Mouse (Mus musculus): ENCODE measurements around the gene Tas2r135.

Gene Tas2r135

DNA sequence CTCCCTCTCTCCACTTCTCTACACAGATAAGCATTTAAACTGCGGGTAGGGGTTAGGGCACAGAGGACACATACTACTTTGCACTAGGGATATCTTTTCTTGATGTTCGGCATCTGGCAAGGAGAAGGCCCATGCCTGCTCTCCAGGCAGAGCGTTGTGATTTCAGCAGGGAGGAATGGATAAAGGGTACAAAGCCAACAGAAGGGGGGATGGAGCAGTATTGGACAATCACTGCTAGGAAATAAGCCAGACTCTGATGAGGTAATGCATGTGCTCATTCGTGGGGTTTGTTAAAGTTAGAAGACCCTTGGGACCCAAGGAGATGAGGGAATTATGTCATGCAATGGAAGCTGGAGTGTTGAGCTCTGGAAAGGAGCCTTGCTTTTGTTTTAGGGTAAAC, 30.5 kb upstream of the Tas2r135 start:
- DNase-seq, result no peak

DNA sequence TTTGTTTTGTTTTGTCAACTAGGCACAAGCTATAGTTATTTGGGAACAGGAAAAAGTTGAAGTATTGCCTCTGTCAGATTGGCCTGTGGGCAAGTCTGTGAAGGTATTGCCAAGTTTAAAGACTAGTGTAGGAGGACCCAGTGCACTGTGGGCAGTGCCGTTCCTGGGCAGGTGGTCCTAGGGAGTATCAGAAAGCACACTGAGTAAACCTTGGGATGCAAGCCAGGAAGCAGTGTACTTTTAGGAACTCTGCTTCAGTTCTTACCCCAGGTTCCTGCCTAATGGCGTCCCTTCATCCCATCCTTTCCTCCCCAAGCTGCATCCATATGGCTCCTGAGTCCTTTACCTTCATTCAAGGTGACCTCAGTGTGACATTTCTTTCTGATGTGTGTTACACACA, 30.1 kb upstream of the Tas2r135 start:
- no peak for DNase-seq

DNA sequence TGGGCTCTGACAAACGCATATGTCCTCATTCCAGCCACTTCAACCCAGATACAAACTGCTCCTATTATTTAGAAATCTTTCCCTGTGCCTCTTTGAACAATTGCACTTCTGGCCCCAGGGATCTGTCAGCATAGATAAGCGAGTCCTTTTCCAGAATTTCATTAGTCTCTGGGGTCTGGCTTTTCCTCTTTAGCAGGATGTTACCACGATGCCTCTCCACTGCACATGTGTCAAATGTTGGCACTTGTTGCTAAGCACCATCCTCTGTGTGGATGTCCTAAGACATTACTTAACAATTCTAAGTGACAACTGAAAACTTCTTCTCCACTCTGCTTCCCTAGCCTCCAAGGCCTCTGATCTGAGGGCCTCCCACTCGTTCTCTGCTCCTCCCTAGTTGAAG, 29.2 kb upstream of the Tas2r135 start:
- no peak for DNase-seq

DNA sequence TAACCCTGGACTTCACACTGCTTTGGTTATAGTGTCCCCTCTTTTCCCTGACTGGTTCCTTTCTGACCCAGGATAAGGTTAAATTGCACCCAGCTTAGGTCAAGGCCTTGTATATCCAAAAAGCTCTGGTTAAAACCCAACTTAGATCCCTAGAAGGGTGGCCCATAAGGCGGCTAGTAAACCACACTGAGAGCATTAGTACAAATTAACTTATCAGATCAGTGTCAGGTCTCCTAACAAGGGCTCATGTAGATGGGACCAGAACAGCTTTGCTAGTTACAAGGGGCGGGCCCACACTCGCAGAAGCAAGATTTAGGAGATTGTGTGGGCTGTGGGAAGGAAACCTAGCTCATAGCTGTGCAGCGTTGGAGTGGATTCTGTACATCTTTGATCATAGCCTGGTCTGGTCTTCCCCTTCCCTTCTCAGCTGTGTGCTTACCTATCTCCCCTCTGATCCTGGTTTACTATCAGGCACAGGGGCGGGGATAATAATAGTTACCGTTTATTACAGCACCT, 28.7 kb upstream of the Tas2r135 start:
- no peak for DNase-seq

DNA sequence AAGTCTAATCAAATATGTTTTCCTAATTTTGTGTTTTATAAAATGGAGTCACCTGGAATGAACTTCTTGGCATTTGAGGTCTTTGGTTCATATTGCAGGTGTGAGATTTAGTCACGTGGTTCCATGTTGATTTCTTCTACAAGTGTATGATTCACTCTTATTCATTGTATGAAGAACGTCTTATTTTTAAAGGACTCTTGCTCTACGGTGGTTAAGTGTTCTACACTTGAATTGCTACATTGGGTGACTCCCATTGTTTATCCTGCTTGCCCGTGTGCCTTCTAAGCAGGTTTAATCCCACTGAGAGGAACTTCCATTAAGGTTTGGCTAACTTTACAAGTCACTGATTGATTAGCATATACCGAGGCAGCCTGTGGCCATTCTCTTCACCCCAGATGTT, 28.0 kb upstream of the Tas2r135 start:
- no peak for DNase-seq

DNA sequence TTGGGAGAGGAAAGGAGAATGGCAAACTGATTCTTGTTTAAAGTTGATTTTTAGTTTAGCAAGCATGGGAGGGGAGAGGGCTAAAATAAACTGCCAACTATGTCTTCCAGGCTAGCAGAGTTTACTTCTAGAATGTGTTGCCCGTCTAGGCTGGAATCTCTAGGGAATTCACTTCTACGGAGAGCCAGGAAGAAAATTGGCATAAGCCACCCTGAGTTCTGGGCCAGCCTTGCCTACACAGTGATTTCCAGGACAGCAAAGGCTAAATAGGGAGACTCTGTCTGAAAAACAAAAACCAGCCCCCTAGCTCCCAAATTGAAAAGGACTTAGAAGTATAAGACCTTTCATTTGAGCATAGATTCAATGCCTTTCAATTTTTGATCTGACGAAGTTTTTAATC, 25.7 kb upstream of the Tas2r135 start:
- no peak for DNase-seq

DNA sequence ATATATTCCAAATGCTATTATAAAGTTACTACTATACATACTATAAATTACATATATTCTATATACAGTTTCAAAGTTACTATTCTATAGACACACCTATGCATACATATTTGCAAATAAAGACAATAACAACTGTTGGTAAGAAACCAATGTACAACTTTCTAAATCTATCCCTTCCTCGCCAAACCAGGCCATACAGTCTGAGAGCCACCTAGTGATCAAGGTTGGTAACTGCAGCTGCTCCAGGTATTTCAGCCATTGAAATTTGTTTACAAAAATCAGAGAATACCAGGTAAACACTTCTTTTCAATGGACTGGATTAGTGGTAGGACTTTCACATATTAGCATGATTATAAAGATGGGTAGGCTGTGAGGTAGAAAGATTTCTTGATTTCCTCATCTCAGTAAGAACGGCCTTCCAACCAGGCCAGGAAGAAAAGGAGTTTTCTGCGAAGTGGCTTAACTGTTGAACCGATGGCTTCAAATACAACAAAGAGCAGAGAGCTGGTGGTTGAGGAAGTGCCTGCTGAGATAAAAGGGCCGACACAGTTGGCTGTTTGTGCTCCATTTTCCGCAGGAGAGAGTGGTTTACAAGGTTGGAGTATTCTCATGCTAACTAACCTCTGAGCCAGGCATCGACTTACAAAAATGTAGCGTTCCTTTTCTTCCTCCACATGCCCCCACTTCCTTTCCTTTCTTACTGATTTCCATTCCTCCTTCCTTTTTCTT, 24.7 kb upstream of the Tas2r135 start:
- DNase-seq, result no peak

DNA sequence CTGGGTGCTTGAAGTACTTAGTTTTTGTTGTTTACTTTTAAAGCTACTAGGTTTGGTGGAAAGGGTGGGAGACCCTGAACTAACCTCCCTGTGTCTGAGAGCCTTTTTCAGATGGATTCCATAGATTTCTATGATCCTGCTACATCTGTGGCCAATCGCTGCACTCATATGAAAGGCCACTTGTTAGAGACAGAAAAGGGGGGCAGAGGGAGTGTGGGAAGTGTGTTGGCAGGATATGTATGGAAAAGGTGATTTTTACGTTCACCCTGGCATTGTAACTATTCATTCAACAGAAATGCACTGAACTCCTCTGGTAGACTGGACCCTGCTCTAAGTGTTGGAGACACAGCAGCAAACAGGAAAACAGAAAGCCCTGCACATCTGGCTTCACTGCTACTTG, 24.0 kb upstream of the Tas2r135 start:
- DNase-seq, result no peak

DNA sequence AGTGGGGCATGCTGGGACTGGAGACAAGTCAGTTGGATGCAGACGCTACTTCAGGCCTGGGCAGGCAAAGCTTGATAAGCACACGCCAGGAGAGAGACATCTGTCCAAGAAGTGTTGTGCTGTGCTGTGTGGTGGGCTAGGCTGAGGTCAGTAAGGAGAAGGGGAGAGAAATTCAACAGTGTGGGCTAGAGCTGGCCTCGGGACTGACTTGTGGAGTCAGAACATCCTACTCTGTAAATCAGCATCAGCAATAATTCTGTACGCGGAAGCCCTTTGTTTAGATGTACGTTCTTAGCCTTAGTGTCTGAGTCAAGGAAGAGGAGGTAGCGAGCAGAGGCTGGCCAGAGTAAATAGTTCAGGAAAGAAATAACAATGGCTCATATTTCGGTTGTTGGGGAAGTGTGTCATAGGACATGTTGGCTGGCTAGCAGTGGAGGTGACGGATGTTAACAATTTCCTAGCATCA, 23.3 kb upstream of the Tas2r135 start:
- DNase-seq, result no peak

DNA sequence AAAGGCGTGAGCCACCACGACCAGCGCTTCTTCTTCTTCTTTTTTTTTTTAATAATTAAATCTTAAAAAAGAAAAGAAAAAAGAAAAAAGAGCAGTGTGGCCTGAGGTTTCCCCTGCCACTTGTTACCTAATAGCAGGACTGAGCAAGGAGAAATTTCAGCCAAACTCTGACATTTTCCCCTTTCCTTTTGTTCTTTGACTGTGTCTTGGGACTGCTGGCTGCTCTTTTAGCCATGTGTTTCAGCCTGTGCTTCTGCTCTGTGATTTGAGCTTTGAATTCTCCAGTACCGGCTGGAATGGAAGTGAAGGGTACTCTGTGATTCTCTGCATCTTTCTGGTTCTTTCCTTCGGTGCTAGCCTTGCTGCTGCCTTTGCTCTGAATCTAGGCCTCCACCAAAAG, 21.9 kb upstream of the Tas2r135 start:
- DNase-seq, result no peak

DNA sequence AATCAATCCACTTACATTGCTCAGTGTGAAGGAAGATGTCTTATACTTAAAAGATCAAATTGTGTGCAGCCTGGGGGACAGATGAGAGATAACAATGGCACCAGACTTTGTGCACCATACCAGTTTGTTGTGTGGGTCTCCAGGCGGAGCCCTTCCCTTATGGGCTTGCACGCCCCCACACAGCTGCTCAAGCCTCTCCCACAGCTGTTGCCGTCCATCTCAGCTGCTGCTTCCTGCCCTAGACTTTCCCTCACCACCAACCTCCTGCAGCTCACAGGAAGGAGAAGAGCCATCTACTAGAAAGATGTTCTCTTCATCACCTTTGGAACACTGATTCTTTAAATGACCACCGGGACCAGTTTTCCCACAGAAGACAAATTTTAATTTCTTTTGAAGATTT, 19.6 kb upstream of the Tas2r135 start:
- DNase-seq, result no peak

DNA sequence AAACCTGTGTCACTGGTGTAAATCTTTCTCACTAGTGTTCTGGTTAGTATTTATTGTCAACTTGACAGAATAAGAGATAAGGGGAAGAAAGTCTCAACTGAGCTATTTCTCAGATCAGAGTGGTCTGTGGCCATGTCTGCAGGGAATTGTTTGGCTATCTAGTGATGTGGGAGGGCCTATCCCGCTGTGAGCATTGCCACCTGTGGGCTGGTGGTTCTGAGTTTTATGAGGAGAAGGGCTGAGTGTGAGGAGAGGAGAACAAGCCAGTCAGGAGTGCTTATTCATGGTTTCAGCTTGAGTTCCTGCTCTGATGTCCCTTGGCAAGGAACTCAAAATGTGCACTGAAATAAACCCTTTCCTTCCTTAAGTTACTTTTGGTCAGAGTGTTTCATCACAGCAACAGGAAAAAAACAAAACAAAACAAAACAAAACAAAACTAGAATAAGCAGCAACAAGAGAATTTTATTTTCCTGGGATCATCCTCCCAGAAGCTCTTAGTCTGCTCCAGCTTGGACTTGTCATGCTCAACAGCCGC, 13.4 kb upstream of the Tas2r135 start:
- DNase-seq, result no peak

DNA sequence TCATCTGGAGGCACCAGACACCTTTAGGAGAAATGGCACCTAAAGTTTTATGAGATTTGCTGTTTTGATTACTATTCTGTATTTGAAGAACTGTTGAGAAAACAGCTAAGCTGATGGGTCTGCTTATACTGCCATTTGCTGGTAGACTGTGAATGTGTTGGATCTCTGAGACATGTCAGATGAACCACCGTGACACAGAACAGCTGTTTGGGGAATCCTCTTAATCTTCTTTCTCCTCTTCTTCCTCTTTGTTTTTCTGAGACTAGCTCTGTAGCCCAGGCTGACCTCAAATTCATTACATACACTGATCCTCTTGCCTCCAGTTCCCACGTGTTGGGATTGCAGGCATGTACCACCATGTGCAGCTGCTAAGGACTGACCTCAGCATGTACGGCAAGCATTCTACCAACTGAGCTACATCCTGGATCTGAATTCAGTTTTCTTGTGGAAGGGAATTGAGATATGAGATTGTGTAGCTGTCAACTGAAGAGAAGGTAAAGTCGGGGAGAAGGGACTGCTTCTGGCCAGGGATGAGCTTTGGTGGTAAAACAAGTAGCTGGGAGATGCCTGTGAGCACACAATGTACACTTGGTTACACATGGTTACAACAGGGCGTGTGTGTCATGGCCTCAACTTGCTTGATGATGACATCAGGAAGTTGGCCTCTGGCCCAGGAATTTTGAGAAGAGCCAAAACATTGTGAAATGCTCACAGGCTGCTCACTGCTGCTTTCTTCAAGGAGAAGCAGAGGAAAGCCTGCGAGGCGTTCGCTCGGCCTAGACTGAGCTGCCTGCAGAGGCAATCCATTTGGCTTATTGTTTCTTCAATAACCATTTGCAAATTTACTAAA, 9.0 kb upstream of the Tas2r135 start:
- DNase-seq, result no peak

DNA sequence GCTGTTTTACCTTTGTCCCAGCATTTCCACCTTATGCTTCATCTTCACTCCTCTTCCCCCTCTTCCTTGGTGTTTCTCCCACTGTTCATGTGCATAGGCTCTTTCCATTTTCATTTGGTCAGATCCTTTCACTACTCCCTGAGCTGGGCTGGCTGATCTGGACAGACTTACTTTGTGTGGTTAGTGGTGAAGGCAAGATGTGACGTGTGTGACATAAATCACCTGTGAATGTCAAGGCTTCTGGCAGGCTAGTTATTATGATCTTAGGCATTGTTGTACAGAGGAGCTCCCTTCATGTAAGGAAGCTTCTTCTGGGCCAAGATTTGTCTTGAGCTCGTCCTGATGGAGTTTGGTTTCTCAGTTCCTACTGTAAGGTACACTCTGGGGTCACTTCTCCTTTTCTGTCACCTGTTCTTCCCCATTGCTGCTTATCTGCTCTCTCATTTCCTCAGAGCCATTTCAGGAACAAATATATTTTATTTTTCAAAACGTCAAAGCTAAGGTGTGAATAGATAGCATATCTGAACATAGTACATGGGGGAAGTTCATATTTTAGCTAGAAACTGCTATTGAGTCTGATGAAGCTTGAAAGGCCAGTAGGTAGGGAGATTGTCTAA, 8.1 kb upstream of the Tas2r135 start:
- DNase-seq, result no peak

DNA sequence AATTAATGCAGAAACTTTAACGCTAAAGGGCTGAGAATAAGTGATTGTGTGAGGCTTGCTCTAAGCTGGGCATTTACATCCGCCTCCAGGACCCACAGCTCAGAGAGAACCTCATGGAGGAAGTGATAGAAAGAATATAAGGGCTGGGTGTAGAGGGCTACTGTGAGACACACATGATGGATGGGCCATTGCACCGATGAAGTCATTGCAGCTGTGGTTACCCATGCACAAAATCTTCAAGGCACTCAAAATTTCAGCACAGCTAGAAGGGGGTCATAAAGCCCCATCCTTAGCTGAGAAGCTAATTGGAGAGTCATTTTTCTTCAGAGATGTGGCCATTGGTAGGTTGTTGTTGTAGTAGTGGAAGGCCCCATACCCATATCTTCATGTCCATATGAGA, 6.9 kb upstream of the Tas2r135 start:
- DNase-seq, result no peak

DNA sequence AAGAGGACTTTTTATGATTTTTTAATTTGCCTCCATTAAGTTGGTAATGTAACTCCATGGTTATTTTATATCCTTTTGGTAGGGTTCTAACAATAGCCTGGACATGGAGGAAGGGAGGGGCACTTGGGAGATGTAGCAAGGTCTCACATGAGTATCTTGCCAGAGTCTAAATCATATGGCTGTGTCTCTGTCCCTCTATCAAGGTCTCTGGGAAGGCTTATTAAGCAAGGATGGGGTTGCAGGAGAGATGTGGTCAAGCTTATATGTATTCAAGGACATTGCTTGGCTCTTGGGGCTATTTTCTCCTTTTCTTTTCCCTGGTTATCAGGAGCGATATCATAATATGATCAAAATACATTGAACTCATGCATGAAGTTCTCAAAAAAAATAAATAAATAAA, 6.2 kb upstream of the Tas2r135 start:
- DNase-seq, result no peak

DNA sequence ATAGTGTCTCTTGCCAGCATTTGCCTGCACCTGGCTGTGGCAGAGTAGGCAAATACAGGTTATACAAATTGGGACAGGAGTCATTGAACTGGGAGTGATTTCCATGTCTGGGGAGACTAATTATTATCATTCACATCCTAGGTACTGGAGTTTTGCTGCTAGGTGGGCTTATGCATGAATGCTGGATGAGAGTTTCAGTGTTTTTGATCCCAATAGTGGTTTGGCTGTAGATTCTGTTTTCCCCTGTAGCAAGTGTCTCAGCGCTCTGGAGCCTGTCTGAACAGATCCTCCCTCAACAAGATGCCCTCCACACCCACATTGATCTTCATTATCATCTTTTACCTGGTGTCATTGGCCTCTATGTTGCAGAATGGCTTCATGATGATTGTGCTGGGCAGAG, 5.3 kb upstream of the Tas2r135 start, which contains the start of gene Tas2r143:
Gene Tas2r143, plus strand, starts transcription at position 301 of the 400 bp plus-strand sequence.
- no peak for DNase-seq

DNA sequence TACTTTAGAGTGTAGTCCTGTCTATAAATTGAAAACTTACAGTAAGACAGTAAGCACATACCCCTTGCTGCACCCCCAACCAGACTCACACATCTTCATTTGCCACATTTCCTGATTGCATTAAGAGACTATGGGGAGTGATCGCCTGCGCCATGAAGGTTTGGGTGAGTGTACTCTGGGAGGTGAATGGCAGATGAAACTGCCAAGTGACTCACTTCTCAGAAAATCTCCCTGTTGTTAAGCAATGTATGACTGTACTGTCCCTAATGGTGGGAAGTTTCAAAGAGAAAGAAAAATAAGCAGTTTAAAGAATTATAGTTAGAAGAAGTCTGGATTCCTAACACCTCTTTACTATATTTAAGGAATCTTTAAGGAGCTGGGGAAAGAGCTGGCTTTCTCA, 14.2 kb downstream of the Tas2r135 start:
- DNase-seq, result no peak

DNA sequence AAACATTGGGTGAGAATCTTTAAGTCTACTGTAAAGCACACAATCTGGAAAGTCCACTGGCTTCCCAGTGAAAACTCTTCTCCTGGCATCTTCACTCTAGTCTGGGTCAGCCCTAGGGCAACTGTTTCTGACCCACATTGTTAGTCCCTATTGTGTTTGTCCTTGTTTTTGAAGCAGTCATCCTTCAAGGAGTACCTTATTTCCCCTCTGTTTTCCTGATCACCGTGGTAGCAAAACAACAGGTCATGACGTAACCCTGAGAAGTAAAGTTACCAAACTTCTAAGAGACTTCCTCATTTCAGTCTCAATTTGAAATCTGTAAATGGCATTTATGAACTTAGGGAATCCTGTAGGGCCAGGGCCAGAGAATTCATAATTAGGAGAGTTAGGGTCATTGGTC, 16.2 kb downstream of the Tas2r135 start:
- no peak for DNase-seq

DNA sequence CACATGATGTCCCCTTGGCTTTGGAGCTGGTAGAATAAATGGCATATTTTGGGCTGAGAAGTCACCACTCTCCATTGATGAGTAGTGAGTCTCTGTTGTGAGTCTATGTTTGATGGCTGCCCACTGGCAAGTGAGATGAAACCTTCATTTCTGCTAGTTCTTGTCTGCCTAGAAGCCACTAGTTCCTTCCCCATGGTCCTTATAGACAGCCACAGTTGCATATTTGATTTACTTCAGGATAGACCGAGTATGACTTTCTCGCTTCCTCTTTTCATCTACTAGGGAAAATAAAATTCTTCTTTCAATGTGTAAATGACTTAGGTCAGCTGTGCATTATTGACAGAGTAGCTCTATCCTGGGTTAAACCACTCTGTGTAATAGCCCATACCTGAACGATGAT, 19.2 kb downstream of the Tas2r135 start:
- no peak for DNase-seq

DNA sequence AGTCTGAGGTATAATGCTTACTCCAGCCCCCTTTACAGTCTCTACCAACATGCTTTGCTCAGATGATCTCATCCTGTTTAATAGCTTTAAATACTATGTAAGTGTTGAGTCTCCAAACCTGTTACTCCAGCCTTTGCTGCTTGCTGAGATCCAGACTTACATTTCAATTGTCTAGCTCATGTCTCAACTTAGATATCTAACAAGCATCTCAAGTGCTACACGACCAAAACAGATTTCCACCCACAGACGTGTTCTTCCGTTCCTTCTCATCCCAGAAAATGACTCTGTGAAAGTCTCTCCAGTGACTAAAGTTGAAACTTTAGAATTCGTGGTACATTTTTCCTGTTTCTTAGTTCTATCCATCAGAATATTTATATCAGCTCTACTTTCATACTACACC, 21.1 kb downstream of the Tas2r135 start:
- no peak for DNase-seq

DNA sequence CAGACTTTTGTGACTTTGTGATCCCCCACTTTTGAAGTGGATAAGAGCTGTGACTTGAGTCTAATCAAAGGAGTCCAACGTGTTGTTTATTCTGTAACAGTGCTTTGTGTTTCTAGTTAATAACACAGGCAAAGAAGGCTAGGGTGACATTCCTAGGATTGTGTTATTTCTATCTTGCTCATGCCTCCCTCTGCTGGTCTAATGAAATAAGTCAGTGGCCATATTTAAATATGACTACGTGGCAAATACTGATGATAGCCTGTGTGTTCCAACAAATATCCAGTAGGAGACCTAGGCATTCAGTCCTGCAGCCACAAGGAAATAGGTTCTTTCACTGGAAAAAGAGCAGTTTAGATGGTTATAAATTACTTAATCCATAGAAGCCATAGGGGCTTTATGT, 28.3 kb downstream of the Tas2r135 start:
- DNase-seq, result no peak

DNA sequence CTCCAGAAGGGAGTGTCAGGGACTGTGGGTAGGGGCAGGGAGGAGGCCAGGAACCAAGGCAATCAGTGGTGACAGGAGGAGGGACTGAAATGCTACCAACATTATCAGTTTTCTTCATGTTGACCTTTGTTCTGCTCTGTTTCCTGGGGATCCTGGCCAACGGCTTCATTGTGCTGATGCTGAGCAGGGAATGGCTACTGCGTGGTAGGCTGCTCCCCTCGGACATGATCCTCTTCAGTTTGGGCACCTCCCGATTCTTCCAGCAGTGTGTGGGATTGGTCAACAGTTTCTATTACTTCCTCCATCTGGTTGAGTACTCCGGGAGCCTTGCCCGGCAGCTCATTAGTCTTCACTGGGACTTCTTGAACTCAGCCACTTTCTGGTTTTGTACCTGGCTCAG, 29.2 kb downstream of the Tas2r135 start, which contains the start of gene Tas2r126:
Gene Tas2r126, plus strand, starts transcription at position 90 of the 400 bp plus-strand sequence.
- no peak for DNase-seq
